Mouse (Mus musculus): ENCODE results near the gene Ear1.
"Not testable (repeated sequence)": the region's sequence is repeated elsewhere in the genome, so short reads cannot be mapped to it uniquely, and the experiment has no call there.

Gene Ear1

DNA sequence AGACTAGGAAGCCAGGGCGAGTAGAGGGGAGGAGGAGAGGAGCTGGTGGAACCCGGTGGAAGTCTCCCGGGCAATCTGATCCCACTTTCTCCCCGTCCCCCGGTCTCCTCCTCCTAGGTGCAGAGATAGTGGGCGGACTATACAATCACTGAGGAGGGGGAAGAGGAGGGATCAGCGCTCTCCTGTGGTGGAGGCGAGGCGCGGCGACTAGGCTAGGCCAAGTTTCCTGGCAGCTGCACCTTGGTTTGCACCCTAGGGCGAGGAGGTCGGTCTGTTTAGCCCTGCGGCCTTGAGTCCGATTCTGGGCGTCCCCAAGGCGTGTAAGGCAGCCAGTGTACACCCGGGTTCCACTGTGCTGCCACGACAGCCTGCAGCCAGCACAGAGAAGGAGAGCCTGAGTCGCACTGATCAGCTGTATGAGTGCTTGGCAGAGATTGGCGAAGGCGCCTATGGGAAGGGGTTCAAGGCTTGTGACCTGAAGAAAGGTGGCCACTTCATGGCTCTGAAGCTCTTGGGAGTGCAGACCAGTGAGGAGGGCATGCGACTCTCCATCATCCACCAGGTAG is 78.3 kb downstream of the Ear1 start:
- DNase-seq (ENCODE audit: low read depth, low spot score): not testable (repeated sequence)

DNA sequence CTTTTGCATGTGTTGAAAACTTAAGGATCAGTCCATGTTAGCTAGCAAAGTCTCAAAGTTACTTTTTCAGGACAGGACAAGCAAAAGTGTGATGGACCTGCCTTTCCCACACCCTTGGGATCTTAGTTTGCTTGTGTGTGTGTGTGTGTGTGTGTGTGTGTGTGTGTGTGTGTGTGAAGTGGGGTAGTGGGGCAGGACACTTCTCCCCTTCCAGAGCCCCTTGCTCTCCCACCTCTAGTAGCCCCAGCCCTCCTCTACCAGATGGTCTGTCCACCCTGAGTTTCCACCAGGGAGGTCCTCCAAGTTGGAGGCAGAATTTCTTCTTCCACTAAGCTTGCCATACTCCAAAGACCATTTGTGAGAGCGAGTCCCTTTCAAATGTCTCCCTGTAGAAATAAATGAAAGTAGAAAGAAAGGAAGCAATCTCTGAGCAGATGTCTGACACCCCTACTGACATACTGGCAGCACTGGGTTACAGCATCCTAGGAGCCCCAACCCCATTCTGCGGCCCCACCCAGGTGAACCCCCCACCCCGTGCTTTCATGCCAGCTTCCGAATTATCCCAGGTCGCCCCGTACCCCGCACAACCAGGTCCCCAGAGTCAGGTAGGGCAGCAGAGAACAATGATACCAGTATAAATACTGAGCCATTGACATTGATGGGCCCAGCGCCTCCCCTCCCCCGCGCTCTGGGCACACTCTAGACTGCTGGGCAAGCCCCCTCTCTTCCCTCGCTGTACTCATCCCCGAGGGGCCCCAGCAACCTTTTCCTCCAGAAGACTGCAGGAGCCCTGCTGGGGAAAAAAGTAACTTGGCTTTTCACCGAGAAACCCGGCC is 79.0 kb downstream of the Ear1 start:
- DNase-seq (ENCODE audit: low read depth, low spot score): no peak

DNA sequence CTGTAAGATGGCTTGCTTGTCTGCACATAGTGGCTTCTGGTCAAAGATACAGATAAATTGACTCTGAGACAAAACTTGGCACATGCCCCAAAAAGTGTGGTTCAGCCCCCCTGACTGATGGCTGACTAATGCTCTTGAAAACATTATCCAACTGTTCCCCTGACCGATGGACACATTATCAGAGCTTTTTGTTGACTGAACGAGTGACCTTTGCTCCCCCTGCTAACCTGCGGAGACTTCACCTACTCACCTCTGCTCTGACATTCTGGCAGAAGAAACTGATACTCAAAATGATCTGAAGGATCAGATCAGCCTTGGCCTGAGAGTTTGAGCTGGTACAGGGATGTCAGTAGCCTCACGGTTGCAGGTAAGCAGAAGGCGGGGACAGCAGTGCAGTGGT is 81.5 kb downstream of the Ear1 start:
- DNase-seq (ENCODE audit: low read depth, low spot score): not testable (repeated sequence)

DNA sequence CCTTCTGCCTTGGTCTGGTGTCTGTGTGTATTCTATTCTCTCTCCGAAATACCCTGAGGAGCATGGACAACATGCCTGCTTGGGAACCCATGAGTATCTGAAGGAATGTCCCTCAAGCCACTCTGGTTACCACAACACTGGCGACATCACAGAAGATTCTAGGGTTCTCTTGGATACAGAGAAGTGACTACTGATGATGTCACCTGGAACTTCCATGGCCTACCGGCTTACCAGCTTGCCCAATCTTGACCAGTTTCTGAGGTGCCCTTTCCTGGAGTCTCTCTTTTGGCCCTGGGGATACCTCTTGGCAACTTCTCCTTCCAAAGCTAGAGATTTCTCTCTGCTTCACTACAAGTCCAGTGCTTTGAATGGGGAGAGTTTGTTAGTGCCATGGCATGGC is 90.7 kb downstream of the Ear1 start, which contains the start of gene Gm8180:
TSS of gene Gm8180 (minus strand) at position 101 of the 400 bp plus-strand sequence.
- not testable (repeated sequence) for DNase-seq (ENCODE audit: low read depth, low spot score)

Measured in CD4-positive helper T cell, adult 2 months (primary cell).